Mouse (Mus musculus) E14TG2a.4 (cell line): ENCODE data around the gene Cyp27a1.

Source experiments
- CTCF ChIP-seq: conservative IDR thresholded peaks from 2 replicates; pipeline ENCODE4 v1.5.1; 2014; ENCODE audit warnings: low read length
- POU5F1 ChIP-seq: IDR thresholded peaks from 2 replicates; pipeline ENCODE4 v1.6.1; 2014; ENCODE audit warnings: low read length, borderline replicate concordance

DNA sequence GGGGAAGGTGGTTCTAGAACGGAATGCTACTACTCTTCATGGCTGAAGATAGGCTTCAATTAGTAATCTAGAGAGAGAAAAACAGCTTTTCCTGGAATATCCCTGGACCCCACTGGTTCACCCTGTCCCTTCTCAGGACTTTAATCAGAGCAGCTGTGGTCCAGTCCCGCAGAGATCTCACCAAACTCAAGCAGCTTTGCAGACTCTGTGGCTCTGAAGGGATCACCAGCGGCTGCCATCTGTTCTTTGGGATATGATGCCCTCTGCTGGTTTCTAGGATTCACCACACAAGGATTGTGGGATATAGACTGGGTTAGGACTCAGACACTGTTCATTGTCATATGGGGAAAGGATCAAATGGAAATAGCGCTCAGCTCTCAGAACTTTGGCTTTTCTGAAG, 46.4 kb downstream of the Cyp27a1 start:
- peak; percentile 55 for TF ChIP-seq CTCF
- no peak for TF ChIP-seq POU5F1
